Mouse (Mus musculus): ENCODE data around the gene Snx29. TPM values are rescaled to one million over a fixed set of nuclear protein-coding genes. Genes with fewer than 3 reads are reported as not detected.

Gene Snx29
- total and polyA plus RNA-seq, 2 experiments from 2014 or later, result 7.0 to 22.8 TPM

- H3K4me3 ChIP-seq (ENCODE audit: low read depth, low read length), result no peak overlapping the region
- no peaks in the 10 kb centered on the region for H3K36me3 ChIP-seq (ENCODE audit: insufficient read depth, low read length)
- H3K9me3 ChIP-seq (ENCODE audit: low read length), result no peaks in the 10 kb centered on the region
- no peak for TF ChIP-seq CTCF (IDR thresholded peaks at IDR 0.05)
- H3K9ac ChIP-seq (replicated peaks; ENCODE audit: low read length, poor library complexity, severe bottlenecking), result no peak overlapping the region
- H3K4me1 ChIP-seq (ENCODE audit: insufficient read depth, low read length), result no peaks in the 10 kb centered on the region
- no peaks in the 10 kb centered on the region for H3K27me3 ChIP-seq (ENCODE audit: insufficient read depth, low read length)
- WGBS, result 76% methylated on average over 3 of the region's 3 CpGs
- no peak for DNase-seq (ENCODE audit: low spot score)
- no peak overlapping the region for H3K4me2 ChIP-seq (ENCODE audit: low read depth, low read length, poor library complexity, severe bottlenecking)
- no peak overlapping the region for H3K27ac ChIP-seq (ENCODE audit: low read depth, low read length)
- no peak for ATAC-seq (ENCODE audit: low FRiP score)
These were observed 333.2 kb downstream of the Snx29 start for GRCm38 (mm10) chr16:11655893-11656292.

- WGBS, result 50% methylated on average over 1 of the region's 1 CpGs
- no peaks in the 10 kb centered on the region for H3K9me3 ChIP-seq (ENCODE audit: low read length)
- TF ChIP-seq CTCF (IDR thresholded peaks at IDR 0.05), result no peak
These were observed 334.4 kb downstream of the Snx29 start for GRCm38 (mm10) chr16:11657111-11657510.

GRCm38 (mm10) chr16:11659111-11659720 lies 336.5 kb downstream of the Snx29 start:
- H3K4me3 ChIP-seq (ENCODE audit: low read depth, low read length), result no peak overlapping the region
- no peak overlapping the region for H3K4me2 ChIP-seq (ENCODE audit: low read depth, low read length, poor library complexity, severe bottlenecking)
- ATAC-seq (ENCODE audit: low FRiP score) (no peak), DNase-seq (ENCODE audit: low spot score) (no peak)
- H3K27ac ChIP-seq (ENCODE audit: low read depth, low read length), result no peak overlapping the region
- no peak for TF ChIP-seq CTCF (IDR thresholded peaks at IDR 0.05)
- no peaks in the 10 kb centered on the region for H3K9me3 ChIP-seq (ENCODE audit: low read length)
- no peaks in the 10 kb centered on the region for H3K36me3 ChIP-seq (ENCODE audit: insufficient read depth, low read length)
- 88% methylated on average over 6 of the region's 6 CpGs for WGBS
- no peaks in the 10 kb centered on the region for H3K27me3 ChIP-seq (ENCODE audit: insufficient read depth, low read length)
- no peak overlapping the region for H3K9ac ChIP-seq (replicated peaks; ENCODE audit: low read length, poor library complexity, severe bottlenecking)
- no peaks in the 10 kb centered on the region for H3K4me1 ChIP-seq (ENCODE audit: insufficient read depth, low read length)

More at GRCm38 (mm10) chr16:11657111-11657510, 334.4 kb downstream of the Snx29 start:
- Histone ChIP-seq H3K27me3 (ENCODE audit: insufficient read depth, low read length) (no peaks in the 10 kb centered on the region), H3K4me3 (ENCODE audit: low read depth, low read length) (no peak overlapping the region), H3K9ac (replicated peaks; ENCODE audit: low read length, poor library complexity, severe bottlenecking) (no peak overlapping the region), H3K36me3 (ENCODE audit: insufficient read depth, low read length) (no peaks in the 10 kb centered on the region), H3K4me1 (ENCODE audit: insufficient read depth, low read length) (no peaks in the 10 kb centered on the region), H3K4me2 (ENCODE audit: low read depth, low read length, poor library complexity, severe bottlenecking) (no peak overlapping the region), H3K27ac (ENCODE audit: low read depth, low read length) (no peak overlapping the region)
- no peak for ATAC-seq (ENCODE audit: low FRiP score)
- DNase-seq (ENCODE audit: low spot score), result no peak

- 73% methylated on average over 13 of the region's 13 CpGs for WGBS
- no peak overlapping the region for H3K4me3 ChIP-seq (ENCODE audit: low read depth, low read length)
- H3K27me3 ChIP-seq (ENCODE audit: insufficient read depth, low read length), result no peaks in the 10 kb centered on the region
- no peak overlapping the region for H3K9ac ChIP-seq (replicated peaks; ENCODE audit: low read length, poor library complexity, severe bottlenecking)
- DNase-seq (ENCODE audit: low spot score) (no peak), ATAC-seq (ENCODE audit: low FRiP score) (no peak; the same call in 1 of the 2 replicates)
- no peak overlapping the region for H3K27ac ChIP-seq (ENCODE audit: low read depth, low read length)
- no peak for TF ChIP-seq CTCF (IDR thresholded peaks at IDR 0.05)
- H3K9me3 ChIP-seq (ENCODE audit: low read length), result no peaks in the 10 kb centered on the region
- H3K4me1 ChIP-seq (ENCODE audit: insufficient read depth, low read length), result no peaks in the 10 kb centered on the region
- no peaks in the 10 kb centered on the region for H3K36me3 ChIP-seq (ENCODE audit: insufficient read depth, low read length)
- H3K4me2 ChIP-seq (ENCODE audit: low read depth, low read length, poor library complexity, severe bottlenecking), result no peak overlapping the region
These were observed 342.4 kb downstream of the Snx29 start for GRCm38 (mm10) chr16:11664896-11665705.

GRCm38 (mm10) chr16:11665869-11666268 lies 343.2 kb downstream of the Snx29 start:
- ATAC-seq (ENCODE audit: low FRiP score) (no peak), DNase-seq (ENCODE audit: low spot score) (no peak)
- no peak overlapping the region for H3K27ac ChIP-seq (ENCODE audit: low read depth, low read length)
- H3K9ac ChIP-seq (replicated peaks; ENCODE audit: low read length, poor library complexity, severe bottlenecking), result no peak overlapping the region
- H3K9me3 ChIP-seq (ENCODE audit: low read length), result no peaks in the 10 kb centered on the region
- H3K4me1 ChIP-seq (ENCODE audit: insufficient read depth, low read length), result no peaks in the 10 kb centered on the region
- no peak overlapping the region for H3K4me2 ChIP-seq (ENCODE audit: low read depth, low read length, poor library complexity, severe bottlenecking)
- no peaks in the 10 kb centered on the region for H3K36me3 ChIP-seq (ENCODE audit: insufficient read depth, low read length)
- no peak overlapping the region for H3K4me3 ChIP-seq (ENCODE audit: low read depth, low read length)
- WGBS, result 83% methylated on average over 6 of the region's 6 CpGs
- no peak for TF ChIP-seq CTCF (IDR thresholded peaks at IDR 0.05)
- H3K27me3 ChIP-seq (ENCODE audit: insufficient read depth, low read length), result no peaks in the 10 kb centered on the region

GRCm38 (mm10) chr16:11668375-11668774 lies 345.7 kb downstream of the Snx29 start:
- no peaks in the 10 kb centered on the region for H3K4me1 ChIP-seq (ENCODE audit: insufficient read depth, low read length)
- TF ChIP-seq CTCF (IDR thresholded peaks at IDR 0.05), result no peak
- no peaks in the 10 kb centered on the region for H3K9me3 ChIP-seq (ENCODE audit: low read length)
- no peaks in the 10 kb centered on the region for H3K36me3 ChIP-seq (ENCODE audit: insufficient read depth, low read length)
- DNase-seq (ENCODE audit: low spot score) (no peak), ATAC-seq (ENCODE audit: low FRiP score) (no peak)
- no peak overlapping the region for H3K4me2 ChIP-seq (ENCODE audit: low read depth, low read length, poor library complexity, severe bottlenecking)
- peak overlapping the region; percentile 63 for H3K27ac ChIP-seq (ENCODE audit: low read depth, low read length)
- H3K9ac ChIP-seq (replicated peaks; ENCODE audit: low read length, poor library complexity, severe bottlenecking), result no peak overlapping the region
- H3K27me3 ChIP-seq (ENCODE audit: insufficient read depth, low read length), result no peaks in the 10 kb centered on the region
- no peak overlapping the region for H3K4me3 ChIP-seq (ENCODE audit: low read depth, low read length)
- WGBS, result 89% methylated on average over 1 of the region's 1 CpGs
